Mouse (Mus musculus): ENCODE measurements around the gene Krt84.

GRCm38 (mm10) chr15:101537864-101538579 is 5.4 kb upstream of the Krt84 start:
- TF ChIP-seq CTCF (IDR thresholded peaks at IDR 0.05; ENCODE audit: extremely low read depth, insufficient read length, insufficient replicate concordance, low read depth, low read length) (peak; percentile 25; the same call in 1 of the 2 replicates), POLR2A (IDR thresholded peaks at IDR 0.05; ENCODE audit: low read depth, low read length) (no peak)
